Mouse (Mus musculus) lung, postnatal 36 days (tissue): ENCODE data around the gene Cnot10.

Source experiments
- DNase-seq: peaks from one replicate; pipeline ENCODE4 v3.0.0; 2022; ENCODE audit warnings: mixed read lengths

The Cnot10 gene

GRCm38 (mm10) chr9:114573528-114573927 lies 66.5 kb downstream of the Cnot10 start:
- no peak for DNase-seq

DNA sequence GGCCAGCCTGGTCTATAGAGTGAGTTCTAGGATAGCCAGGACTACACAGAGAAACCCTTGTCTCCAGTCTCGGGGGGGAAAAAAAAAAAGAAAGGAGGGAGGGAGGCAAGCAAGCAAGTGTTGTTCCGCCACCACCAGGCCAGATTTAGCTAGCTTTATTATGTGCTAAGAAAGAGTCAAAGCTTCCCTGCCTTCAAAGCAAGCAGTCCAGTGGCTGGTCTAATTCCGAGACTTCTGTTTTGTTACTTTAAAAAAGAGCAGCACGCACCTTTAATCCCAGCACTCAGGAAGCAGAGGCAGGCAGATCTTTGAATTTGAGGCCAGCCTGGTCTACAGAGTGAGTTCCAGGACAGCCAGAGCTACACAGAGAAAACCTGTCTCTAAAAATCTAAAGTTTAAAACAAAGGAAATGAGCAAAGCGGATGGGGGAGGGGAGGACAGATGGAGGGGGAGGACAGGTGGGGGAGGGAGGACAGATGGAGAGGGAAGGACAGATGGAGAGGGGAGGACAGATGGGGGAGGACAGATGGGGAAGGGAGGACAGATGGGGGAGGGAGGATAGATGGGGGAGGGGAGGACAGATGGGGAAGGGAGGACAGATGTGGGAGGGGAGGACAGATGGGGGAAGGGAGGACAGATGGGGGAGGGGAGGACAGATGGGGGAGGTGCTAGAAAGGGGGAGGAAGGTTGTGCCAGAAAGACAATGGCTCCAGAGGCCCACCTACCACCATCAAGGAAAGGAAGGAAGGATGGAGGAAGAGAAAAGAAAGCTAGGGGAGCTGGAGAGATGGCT lies 71.1 kb downstream of the Cnot10 start:
- no peak for DNase-seq

DNA sequence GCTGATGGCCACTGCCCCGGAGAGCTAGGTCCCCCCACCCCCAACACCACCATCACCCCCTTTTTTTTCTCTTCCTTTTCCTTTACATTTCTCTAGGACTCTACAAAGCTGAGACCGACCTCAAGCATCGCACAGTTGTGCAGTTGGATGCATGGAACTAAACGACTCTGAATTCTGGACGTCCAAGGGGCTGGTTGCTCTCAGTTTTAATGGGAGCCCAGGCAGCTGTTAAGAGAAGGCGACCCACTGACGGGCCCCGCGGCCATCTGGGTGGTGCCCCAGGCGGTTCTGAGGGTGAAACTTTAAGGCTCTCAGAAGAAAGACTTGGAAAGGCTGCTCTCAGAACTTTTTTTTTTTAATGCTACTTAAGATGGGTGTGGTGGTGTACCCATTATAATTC lies 75.3 kb downstream of the Cnot10 start:
- DNase-seq: no peak

DNA sequence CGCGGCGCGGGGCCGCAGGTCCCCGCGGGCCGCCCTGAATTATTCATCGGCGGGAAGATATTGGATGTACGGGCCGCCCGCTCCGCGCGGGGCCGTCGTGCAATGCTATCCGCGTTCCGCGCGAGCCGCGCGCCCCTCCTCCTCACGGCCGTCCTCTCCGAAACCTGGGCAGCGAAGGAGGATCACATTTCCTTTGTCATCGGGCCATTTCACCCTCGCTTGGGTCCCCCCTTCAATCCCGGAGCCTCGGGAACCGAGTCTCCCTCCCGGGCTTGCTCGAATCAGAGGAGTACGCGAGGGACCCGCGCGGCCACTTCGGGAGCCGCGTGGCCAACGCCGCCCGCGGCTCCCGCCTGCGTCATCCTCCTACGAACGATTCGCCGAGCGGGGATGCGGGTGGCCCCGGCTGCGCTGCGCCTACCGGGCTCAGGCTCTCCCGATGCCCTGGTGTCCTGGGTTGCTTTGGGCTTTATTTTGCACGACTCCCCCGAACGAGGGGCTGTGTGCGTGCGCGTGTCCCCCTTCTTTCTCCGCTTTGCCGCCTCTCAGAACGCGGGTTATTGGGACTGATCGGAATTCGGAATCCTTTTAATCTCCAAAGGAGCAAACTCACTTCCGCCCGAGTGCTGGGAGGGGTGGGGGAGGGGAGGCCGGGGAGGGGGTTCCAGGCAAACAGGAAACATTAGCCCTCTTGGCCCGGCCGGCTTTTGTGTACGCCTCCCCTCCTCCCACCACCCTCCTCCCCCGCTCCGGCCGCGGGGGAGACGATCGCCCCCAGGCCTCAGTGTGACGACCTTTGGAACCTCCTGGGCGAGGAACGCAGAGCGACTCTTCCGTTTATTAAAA lies 76.0 kb downstream of the Cnot10 start, which contains the start of gene Trim71:
Trim71 (minus strand) TSS at position 609 of the 846 bp plus-strand sequence.
- DNase-seq: no peak

GRCm38 (mm10) chr9:114562919-114563751 lies 76.8 kb downstream of the Cnot10 start:
- DNase-seq: no peak

GRCm38 (mm10) chr9:114562031-114562918 lies 77.7 kb downstream of the Cnot10 start:
- DNase-seq: no peak

GRCm38 (mm10) chr9:114561671-114561971 lies 78.4 kb downstream of the Cnot10 start:
- no peak for DNase-seq

DNA sequence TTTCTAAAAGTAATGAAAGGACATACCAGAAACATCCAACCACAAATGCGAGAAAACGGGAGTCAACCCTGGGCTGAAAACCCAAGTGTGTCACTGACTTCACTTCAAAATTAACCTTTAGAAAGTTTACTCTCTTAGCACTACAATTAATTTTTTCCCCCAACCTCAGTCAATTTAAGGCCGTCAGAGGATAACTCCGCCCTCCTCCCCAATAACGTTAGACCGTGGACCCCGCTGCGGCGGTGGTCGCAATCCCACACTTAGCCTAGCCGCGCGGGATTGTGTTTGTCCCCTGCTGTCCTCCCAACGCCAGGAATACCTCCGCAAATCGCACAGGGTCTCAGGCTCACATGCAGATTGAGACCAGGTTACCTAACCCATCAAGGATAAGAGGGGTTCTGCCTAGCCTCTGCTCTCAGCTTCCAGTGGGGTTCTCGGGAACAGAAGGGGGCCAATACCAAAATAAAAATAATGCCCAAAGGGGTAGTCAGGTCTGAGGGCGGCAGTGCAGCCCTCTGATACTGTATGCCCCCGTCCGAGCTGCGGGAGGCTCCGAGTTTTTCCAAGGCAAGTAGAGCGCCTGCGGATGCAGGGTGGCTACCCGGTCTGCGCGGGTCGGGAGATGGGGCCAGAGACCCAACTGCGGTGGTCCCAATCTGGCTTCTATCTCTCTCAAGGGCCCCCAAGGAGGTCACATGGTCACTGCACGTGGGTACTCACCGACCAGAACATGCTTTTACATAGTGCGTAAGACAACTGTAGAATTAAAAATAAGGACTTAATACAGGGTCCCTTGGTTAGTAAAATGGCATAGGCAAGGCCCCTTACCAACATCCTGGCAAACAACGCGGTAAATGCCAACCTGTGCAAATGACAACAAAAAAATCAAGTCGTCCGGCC lies 79.0 kb downstream of the Cnot10 start:
- no peak for DNase-seq

DNA sequence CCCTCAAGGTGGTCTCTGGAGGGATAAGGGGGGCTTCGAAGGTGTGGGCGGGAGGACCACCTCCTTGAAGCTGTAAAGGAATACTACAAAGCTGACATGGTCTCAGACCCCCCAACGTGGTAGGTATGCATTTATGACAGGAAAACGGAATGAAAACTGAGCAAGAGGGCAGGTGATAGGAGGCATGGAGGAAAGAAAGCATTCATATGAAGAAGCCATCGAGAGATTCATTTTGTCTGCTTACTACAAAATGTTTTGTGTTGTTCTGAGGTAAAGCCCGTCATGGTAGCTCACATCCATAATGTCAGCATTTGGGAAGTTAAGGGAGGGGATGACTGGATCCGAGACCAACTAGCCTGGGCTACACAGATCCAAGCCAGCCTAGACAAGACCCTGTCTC lies 79.8 kb downstream of the Cnot10 start:
- DNase-seq: no peak

- no peak for DNase-seq
Observed at GRCm38 (mm10) chr9:114557086-114557485, 82.9 kb downstream of the Cnot10 start.

- DNase-seq: no peak
Observed at GRCm38 (mm10) chr9:114556276-114556855, 83.6 kb downstream of the Cnot10 start.

GRCm38 (mm10) chr9:114554355-114554979 lies 85.5 kb downstream of the Cnot10 start:
- DNase-seq: peak; percentile 68

- DNase-seq: no peak
Observed at GRCm38 (mm10) chr9:114553828-114554227, 86.2 kb downstream of the Cnot10 start.

DNA sequence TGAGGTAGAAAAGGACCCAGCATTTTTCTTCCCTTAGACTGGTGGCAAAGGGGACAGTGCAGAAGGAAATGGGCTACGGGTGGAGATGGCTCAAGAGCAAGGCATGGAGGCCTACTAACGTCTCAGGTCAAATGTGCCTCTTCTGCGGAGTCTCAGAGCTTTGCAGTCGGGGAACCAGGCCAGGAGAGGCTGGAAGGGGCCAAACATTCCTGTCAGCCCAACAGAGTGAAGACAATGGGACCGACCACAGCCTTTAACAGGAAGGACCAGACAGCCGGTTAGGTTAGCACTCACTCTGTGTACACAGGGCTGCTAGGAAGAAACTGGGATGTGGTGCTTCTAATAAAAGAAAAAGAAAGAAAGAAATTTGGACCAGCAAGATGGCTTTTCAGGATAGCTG lies 90.0 kb downstream of the Cnot10 start:
- DNase-seq: no peak

- no peak for DNase-seq
Observed at GRCm38 (mm10) chr9:114549117-114549516, 90.9 kb downstream of the Cnot10 start.

DNA sequence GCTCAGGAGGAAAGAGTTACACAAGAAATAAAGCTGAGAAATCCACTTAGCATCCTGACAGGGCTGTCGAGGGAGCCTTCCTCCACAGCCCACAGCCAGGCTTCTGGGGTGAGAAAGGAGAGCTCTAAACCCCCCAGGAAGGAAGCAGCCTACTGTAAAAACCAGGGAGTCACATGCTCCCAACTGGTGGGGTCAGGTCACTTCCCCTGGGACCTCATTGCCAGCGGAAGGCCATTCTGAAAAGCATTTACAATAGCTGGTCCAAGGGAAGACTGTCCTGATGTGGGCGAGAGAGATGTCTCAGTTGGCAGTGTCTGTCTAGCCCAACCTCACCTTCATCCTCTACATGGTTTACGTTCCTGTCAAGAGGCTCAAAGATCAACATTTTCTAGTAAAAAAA lies 91.5 kb downstream of the Cnot10 start:
- DNase-seq: no peak

DNA sequence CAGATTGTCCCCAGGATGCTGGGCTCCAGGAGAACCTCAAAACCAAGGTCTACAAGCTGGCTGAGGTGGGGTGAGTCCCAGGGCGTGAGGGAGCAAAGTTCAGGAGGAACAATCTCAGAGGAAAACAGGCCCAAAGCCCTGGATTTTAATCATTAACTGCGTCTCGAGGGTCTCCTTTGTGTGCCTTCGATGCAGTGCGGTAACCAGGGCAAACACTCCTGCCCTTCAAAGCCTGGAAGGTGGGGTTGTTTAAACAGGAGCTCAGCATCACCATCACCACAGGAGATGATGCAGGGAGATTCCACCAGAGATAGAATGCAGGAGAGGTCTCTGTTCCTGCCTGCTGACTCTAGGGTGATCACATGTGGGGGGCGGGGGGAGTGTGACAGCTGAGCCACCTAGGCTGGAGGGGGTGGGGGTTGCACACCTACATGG lies 92.3 kb downstream of the Cnot10 start:
- no peak for DNase-seq

DNA sequence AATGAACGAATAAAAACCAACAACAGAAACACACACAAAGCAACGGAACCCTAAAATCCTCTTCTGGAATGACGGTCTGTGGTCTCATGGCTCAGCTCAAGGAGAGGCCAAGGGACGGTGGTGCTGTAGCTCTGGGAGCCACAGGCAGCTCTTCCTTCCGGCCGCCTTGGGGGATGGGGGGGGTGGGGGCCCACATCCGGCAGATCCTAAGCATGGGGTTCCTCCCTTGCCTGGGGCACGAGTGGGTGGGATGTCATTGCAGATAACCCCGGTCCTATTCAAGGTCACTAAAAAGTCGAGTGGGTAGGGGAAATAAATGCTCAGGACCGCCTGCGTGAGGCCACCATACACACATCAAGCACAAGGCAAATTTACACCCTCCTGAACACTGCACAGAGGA lies 93.2 kb downstream of the Cnot10 start:
- DNase-seq: no peak

GRCm38 (mm10) chr9:114544754-114545393 lies 95.1 kb downstream of the Cnot10 start:
- peak; percentile 43 for DNase-seq
